Mouse (Mus musculus) heart, embryonic 12.5 days (tissue): Measurements from ENCODE around the gene Tm9sf4. TPM values are rescaled to one million over a fixed set of nuclear protein-coding genes. Genes with fewer than 3 reads are reported as not detected.

Source experiments
- polyA plus RNA-seq: library from polyadenylated mRNA; unstranded; fragments of >200 nt; fragmentation: Nextera tagmentation; extraction: Ambion mirVana; gene quantifications from 2 replicates; pipeline ENCODE4 v1.2.1, GENCODE M21; 2016

Gene Tm9sf4
- polyA plus RNA-seq, 1 experiment from 2014 or later, result 75.4 TPM

Other genes starting within 250 kb of the Tm9sf4 start
- gene Mylk2, start 250.0 kb upstream of the Tm9sf4 start, polyA plus RNA-seq, result 0.05 and 0.12 TPM in 2 replicates
- 0.86 and 1.1 TPM in 2 replicates for gene Foxs1, start 228.1 kb upstream of the Tm9sf4 start, polyA plus RNA-seq
- 0.10 TPM in 1 of 2 replicates, not detected in the other for gene Dusp15, start 209.6 kb upstream of the Tm9sf4 start, polyA plus RNA-seq
- 0.24 and 0.38 TPM in 2 replicates for gene Ttll9, start 198.8 kb upstream of the Tm9sf4 start, polyA plus RNA-seq
- gene Pdrg1, start 145.9 kb upstream of the Tm9sf4 start, polyA plus RNA-seq, result 94.3 and 96.7 TPM in 2 replicates
- not detected in 2 replicates for gene Xkr7, start 129.5 kb upstream of the Tm9sf4 start, polyA plus RNA-seq
- 7.9 and 8.7 TPM in 2 replicates for gene Ccm2l, start 95.3 kb upstream of the Tm9sf4 start, polyA plus RNA-seq
- 1.2 and 1.3 TPM in 2 replicates for gene Hck, start 52.8 kb upstream of the Tm9sf4 start, polyA plus RNA-seq
- gene Tspyl3, start 64.1 kb downstream of the Tm9sf4 start, polyA plus RNA-seq, result 7.0 TPM in 2 replicates
- gene Plagl2, start 80.1 kb downstream of the Tm9sf4 start, polyA plus RNA-seq, result 20.2 and 22.1 TPM in 2 replicates
- 3.7 and 4.5 TPM in 2 replicates for gene Pofut1, start 80.2 kb downstream of the Tm9sf4 start, polyA plus RNA-seq
- gene Kif3b, start 130.1 kb downstream of the Tm9sf4 start, polyA plus RNA-seq, result 5.0 and 5.5 TPM in 2 replicates
- gene Asxl1, start 184.5 kb downstream of the Tm9sf4 start, polyA plus RNA-seq, result 14.4 TPM in 2 replicates